Mouse (Mus musculus) right cerebral cortex, adult 2 months (tissue): ENCODE data around the gene Cers5.
"Not testable (repeated sequence)": the region's sequence is repeated elsewhere in the genome, so short reads cannot be mapped to it uniquely, and the experiment has no call there.

Experiments used
- DNase-seq, 2 experiments: peaks; one replicate each; pipeline ENCODE4 v3.0.0; 2021 to 2022; ENCODE audit warnings: low spot score in 2 of 2

Cers5 gene

GRCm38 (mm10) chr15:99772881-99772924, at the start of gene Cers5:
TSS of gene Cers5 (minus strand) at chr15:99772885.
- not testable (repeated sequence) for DNase-seq

- no peak for DNase-seq
These were observed 47.1 kb upstream of the Cers5 start for GRCm38 (mm10) chr15:99819621-99820279.

- DNase-seq: no peak
These were observed 46.4 kb upstream of the Cers5 start for GRCm38 (mm10) chr15:99819109-99819440.

- no peak for DNase-seq
These were observed 45.8 kb upstream of the Cers5 start for GRCm38 (mm10) chr15:99818321-99819108.

GRCm38 (mm10) chr15:99817343-99818235, 44.9 kb upstream of the Cers5 start:
- DNase-seq: no peak

GRCm38 (mm10) chr15:99815999-99816398, 43.3 kb upstream of the Cers5 start:
- no peak for DNase-seq

GRCm38 (mm10) chr15:99814554-99815260, 42.0 kb upstream of the Cers5 start:
- DNase-seq: no peak

GRCm38 (mm10) chr15:99813639-99814038, 41.0 kb upstream of the Cers5 start:
- DNase-seq: no peak

GRCm38 (mm10) chr15:99812097-99812496, 39.4 kb upstream of the Cers5 start:
- DNase-seq: no peak

- peak in 1 of 2 experiments; percentile 45 for DNase-seq
These were observed 35.4 kb upstream of the Cers5 start for GRCm38 (mm10) chr15:99807776-99808735.

GRCm38 (mm10) chr15:99806171-99806570, 33.5 kb upstream of the Cers5 start:
- no peak for DNase-seq

GRCm38 (mm10) chr15:99805673-99806072, 33.0 kb upstream of the Cers5 start:
- no peak for DNase-seq

GRCm38 (mm10) chr15:99803186-99803644, 30.5 kb upstream of the Cers5 start:
- no peak for DNase-seq

- no peak for DNase-seq
These were observed 29.3 kb upstream of the Cers5 start for GRCm38 (mm10) chr15:99801885-99802572.

- no peak for DNase-seq
These were observed 27.0 kb upstream of the Cers5 start for GRCm38 (mm10) chr15:99799706-99800105.

GRCm38 (mm10) chr15:99797898-99798297, 25.2 kb upstream of the Cers5 start:
- DNase-seq: no peak

GRCm38 (mm10) chr15:99796735-99797134, 24.1 kb upstream of the Cers5 start:
- DNase-seq: no peak

- no peak for DNase-seq
These were observed 23.4 kb upstream of the Cers5 start for GRCm38 (mm10) chr15:99796066-99796465.

- no peak for DNase-seq
These were observed 19.6 kb upstream of the Cers5 start for GRCm38 (mm10) chr15:99792221-99792815.

- DNase-seq: no peak
These were observed 18.3 kb upstream of the Cers5 start for GRCm38 (mm10) chr15:99791003-99791402.
